Mouse (Mus musculus): ENCODE measurements around the gene Rab1b.

The Rab1b gene

DNA sequence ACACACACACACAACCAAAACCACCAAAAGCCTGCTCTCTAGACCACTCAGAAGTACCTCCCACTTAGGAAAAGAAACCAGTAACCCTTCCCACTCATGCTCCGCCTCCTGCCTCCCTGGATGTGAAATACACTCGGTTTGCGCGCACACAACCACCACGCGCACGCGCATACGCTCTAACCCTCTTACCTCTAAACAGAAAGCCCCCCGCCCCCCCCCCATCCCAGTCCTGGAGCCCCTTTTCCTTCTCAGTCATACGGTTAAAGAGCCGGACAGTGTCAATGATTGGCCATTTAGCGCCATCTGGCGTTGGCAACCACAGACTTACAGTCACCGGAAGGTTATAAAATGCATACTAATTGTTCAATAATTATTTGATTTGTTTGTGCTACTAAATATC, 33.8 kb downstream of the Rab1b start:
- DNase-seq (ENCODE audit: extremely low read depth, insufficient read length, low spot score) = peak; percentile 64

DNA sequence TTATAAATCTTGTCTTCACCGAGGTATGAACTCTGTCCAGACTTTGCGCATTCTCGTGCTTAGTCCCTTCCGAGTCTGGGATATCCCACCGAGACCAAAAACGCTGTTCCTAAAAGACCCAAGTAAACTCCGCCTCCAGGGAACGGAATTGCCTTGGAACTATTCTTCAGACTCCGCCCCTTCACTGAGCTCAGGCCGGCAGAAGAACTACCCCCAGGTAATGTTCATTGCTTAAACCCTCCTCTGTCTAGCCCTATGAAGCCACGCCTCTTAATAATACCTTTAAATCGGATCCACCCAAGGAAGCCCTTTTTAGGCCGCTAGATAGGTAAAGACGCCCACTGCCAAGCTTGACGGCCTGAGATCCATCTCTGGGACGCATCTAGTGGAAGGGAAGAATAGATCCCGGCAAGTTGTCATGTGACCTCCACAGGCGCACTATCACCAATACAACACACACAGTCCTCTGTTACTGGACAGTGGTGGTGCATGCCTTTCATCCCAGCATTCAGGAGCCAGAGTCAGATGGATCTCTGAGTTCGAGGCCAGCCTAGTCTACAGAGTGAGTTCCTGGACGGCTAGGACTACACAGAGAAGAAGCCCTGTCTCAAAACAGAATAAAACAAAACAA, 34.4 kb downstream of the Rab1b start:
- no peak for DNase-seq (ENCODE audit: extremely low read depth, insufficient read length, low spot score)

DNA sequence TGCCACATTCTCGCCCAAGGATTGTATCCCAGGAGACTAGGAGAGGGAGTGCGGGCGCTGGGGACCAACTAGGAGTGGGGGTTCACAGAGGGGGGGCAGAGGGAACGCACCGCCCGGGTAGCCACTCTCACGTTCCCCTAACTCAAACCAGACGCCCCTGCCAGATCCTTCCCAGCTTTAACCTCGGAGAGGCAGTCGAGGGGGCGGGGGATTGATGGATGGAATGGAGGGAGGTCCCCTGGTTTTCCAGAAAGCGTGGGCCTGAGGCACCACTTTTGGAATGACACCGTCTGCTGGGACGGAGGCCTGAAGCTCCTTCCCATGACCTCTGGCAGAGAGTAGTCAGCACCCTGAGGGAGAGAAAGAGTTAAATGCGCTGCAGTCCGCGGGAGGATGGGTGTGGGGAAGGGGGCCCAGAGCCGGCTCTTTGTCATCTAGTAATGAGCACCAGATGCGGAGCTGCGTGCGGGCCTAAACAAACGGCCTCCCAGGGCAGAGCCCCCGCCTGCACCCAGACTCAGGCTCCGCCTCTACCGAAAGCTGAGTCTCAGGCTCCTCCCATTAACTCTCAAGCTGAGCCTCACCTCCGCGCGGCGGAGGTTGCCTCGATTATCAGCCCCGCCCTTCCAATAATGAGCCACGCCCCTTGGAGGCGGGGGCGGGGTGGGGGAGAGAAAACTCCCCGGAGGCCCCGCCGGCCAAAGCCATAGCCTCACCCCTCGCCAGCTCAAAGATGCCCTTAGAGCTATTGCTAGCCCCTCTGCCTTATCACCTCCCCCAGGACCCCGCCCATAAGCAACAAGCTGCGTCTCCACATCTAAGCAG, 35.1 kb downstream of the Rab1b start:
- peak; percentile 83 for DNase-seq (ENCODE audit: extremely low read depth, insufficient read length, low spot score)

DNA sequence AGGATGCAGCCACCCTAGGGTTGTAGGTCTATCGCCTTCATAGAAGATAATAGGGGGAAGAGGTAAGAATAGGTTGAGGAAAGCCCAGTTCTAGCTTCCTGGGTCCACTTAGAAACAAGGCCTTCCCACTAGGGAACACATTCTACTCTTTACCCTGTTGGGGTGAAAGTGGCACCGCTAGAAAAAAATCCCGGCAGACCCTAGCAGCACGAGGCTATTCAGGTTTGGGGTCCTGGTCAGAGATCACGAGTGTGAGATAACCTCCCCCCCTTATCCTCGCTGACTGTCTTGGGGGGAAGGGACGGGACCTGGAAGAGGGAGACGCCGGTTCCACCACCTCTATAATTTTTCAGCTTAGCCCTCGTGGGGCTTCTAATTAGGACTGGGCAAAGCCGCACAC, 35.8 kb downstream of the Rab1b start:
- no peak for DNase-seq (ENCODE audit: extremely low read depth, insufficient read length, low spot score)

DNA sequence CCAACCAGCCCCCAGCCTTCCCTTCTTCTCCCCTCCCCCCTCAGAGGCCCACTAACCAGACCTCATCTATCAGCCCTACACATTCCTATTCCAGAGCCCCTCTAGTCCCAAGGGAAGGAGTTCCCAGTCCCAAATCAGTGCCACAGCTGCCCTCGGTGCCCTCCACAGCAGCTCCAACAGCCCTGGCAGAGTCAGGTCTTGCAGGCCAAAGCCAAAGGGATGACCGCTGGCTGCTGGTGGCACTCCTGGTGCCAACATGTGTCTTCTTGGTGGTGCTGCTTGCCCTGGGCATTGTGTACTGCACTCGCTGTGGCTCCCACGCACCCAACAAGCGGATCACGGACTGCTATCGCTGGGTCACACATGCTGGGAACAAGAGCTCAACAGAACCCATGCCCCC, 36.9 kb downstream of the Rab1b start:
- DNase-seq (ENCODE audit: extremely low read depth, insufficient read length, low spot score) = no peak

DNA sequence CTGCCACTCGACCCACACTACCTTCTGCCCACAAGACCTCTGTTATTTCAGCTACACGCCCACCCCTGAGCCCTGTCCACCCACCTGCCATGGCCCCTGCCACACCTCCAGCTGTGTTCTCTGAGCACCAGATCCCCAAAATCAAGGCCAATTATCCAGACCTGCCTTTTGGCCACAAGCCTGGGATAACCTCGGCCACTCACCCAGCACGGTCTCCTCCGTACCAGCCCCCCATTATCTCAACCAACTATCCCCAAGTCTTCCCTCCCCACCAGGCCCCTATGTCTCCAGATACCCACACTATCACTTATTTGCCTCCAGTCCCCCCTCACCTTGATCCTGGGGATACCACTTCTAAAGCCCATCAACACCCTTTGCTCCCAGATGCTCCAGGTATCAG, 37.4 kb downstream of the Rab1b start:
- no peak for DNase-seq (ENCODE audit: extremely low read depth, insufficient read length, low spot score)

DNA sequence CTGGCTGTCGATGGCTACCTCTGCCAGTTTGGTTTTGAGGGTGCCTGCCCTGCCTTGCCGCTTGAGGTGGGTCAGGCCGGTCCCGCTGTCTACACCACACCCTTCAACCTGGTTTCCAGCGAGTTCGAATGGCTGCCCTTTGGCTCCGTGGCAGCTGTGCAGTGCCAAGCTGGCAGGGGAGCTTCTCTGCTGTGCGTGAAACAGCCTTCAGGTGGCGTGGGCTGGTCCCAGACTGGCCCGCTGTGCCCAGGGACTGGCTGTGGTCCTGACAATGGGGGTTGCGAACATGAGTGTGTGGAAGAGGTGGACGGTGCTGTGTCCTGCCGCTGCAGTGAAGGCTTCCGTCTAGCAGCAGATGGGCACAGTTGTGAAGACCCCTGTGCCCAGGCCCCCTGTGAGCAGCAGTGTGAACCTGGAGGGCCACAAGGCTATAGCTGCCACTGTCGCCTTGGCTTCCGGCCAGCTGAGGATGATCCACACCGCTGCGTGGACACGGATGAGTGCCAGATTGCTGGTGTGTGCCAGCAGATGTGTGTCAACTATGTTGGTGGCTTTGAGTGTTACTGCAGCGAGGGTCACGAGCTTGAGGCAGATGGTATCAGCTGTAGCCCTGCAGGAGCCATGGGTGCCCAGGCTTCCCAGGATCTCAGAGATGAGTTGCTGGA, 38.2 kb downstream of the Rab1b start:
- DNase-seq (ENCODE audit: extremely low read depth, insufficient read length, low spot score) = peak; percentile 28

DNA sequence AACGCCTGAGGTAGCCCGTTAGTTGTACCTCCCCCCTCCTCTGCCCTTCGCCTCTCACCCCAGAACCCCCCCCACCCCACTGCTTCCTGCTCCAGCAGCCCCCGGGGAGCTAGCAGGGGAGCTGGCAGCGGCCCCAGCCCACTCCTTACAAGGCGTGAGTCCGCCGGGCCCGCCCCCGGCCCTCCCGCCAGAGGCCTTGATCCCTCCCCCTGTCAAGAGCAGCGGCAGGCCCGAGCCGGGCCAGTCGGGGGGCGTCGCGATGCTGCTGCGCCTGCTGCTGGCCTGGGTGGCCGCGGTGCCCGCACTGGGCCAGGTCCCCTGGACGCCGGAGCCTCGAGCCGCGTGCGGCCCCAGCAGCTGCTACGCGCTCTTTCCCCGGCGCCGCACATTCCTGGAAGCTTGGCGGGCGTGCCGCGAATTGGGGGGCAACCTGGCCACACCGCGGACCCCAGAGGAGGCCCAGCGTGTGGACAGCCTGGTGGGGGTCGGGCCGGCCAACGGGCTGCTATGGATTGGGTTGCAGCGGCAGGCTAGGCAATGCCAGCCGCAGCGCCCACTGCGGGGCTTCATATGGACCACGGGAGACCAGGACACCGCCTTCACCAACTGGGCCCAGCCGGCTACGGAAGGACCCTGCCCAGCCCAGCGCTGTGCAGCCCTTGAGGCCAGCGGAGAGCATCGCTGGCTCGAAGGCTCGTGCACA, 38.9 kb downstream of the Rab1b start, which contains the start of gene Cd248:
Cd248 (plus strand) TSS at position 212 of the 703 bp plus-strand sequence.
- DNase-seq (ENCODE audit: extremely low read depth, insufficient read length, low spot score) = no peak

DNA sequence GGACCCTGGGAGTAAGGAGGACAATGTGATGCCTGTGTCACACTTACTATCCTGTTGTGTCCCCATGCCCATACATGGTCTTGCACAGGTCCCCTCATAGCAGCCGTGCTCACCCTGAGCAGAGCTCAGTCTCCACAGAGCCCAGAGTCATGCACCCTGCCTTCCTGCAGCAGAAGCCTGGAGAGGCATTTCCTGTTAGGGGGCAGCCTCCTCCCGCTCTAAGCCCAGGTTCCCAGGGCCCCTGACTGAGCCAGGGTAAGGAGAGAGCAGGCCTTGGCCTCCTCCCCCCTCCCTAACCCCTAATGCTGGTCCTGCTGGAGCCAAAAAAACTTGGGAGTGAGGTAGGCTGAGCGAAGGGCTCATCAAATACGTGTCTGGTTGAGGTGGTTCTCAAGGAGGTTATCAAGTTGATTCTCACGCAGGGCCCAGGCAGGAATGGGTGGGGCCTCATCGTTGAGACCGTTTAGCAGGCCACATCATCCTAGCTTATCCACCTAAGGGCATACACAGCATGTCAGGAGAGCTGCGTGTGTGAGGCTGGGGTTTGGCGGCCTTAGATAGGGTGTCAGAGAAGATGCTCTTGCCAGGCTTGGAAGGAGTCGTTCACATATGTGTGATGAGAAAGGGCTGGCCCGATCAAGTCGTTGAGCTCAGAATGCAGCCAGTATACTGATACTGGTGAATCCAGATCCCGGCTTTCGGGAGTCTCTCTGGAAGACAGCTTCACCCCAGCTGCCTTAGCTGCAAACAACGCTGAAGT, 39.7 kb downstream of the Rab1b start:
- DNase-seq (ENCODE audit: extremely low read depth, insufficient read length, low spot score) = no peak

DNA sequence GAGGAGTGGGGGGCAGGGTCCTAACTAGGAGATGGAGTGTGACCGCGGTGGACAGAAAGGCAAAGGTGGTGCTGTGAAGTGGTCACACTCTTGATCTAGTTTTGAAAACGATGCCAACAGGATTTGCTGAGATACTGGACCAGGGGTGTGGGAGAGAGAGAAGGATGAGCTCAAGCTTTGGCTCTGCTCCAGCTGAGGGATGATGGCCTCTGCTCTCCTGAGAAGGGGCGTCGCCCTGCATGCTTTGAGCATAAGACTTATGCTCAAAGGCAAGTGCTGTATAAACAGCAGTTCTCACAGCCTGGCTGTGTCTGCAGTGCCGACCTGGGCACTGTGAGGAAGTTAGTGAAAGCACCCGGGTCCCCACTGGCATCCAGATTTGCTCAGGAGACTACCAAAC, 41.8 kb downstream of the Rab1b start:
- no peak for DNase-seq (ENCODE audit: extremely low read depth, insufficient read length, low spot score)

DNA sequence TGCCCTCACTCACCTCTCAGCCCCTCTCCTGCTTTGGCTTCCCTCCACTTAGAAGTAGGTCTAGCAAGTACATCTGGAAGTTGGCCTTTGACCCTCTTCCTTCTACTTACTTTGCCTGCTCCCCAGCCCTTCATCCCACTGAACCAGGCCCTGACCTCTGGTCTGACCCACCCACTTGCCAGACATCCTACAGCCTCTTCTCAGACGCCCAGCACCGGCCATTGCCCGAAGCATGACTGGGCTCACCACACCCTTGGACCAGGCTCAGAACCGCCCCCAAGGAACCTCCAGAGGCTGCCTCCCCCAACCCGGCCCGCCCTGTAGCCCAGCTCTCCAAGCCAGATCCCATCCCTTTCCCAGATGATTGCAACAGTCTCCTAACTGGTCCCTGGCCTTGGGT, 44.4 kb downstream of the Rab1b start:
- peak; percentile 47 for DNase-seq (ENCODE audit: extremely low read depth, insufficient read length, low spot score)

DNA sequence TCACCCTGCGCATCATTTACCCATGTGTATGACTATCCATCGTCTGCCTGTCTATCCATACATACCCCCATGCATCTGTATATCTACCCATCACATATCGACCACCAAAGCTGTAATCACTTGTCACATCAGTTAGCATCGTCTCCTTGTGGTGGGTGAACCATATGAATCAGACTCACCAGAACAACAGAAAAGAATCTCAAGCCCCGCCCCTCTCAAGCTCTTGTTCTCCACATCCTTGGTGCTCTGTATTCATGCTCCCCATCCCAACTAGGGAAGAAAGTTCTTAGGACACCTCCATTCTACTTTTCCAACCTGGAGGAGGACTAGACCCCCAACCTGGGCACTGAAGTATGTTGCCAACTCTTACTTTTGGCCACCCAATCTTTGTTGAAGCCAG, 44.8 kb downstream of the Rab1b start:
- no peak for DNase-seq (ENCODE audit: extremely low read depth, insufficient read length, low spot score)

DNA sequence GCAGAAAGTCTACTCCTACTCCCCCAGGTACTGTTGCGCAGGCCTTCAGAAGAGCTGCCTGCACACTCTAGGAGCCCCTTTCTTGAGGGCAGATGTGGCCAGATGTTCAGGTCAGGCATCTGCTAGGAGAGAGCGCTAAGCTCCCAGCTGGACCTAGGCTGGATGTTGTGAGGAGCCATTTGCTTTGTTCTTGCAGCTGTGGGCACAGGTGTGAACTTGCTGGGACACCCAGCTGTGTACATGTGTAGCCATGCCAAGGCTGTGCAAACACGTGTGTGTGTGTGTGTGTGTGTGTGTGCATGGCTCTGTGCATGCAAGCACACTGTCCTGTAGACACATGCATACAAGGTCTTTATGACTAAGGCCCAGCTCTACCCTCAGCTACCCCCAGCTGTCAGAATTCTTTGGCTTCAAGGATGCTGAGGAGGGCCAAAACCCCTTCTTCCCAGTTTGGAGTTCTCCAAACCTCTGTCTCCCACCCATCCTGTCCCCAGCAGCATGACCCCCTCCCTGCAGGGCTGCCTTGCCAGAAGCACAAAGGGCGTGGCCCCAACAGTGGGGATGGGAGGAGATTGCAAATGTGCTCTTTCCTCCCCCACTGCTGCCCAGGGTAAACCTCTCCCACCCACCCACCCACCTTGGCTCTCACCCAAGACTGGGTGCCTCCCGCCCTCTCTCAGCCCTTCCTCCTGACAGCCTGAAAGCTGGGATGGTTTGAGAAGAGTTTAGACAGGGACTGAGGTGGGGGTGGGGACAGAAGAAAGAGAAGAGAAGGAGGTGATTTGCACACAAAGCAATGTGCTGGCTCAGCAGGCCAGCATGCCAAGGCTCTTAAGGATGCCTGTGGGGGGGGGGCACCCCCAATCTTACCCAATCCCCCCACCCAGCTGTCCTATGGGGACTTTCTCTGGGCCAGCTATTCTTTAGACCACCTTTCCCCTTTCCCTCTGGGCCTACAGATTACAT, 46.2 kb downstream of the Rab1b start:
- no peak for DNase-seq (ENCODE audit: extremely low read depth, insufficient read length, low spot score)

DNA sequence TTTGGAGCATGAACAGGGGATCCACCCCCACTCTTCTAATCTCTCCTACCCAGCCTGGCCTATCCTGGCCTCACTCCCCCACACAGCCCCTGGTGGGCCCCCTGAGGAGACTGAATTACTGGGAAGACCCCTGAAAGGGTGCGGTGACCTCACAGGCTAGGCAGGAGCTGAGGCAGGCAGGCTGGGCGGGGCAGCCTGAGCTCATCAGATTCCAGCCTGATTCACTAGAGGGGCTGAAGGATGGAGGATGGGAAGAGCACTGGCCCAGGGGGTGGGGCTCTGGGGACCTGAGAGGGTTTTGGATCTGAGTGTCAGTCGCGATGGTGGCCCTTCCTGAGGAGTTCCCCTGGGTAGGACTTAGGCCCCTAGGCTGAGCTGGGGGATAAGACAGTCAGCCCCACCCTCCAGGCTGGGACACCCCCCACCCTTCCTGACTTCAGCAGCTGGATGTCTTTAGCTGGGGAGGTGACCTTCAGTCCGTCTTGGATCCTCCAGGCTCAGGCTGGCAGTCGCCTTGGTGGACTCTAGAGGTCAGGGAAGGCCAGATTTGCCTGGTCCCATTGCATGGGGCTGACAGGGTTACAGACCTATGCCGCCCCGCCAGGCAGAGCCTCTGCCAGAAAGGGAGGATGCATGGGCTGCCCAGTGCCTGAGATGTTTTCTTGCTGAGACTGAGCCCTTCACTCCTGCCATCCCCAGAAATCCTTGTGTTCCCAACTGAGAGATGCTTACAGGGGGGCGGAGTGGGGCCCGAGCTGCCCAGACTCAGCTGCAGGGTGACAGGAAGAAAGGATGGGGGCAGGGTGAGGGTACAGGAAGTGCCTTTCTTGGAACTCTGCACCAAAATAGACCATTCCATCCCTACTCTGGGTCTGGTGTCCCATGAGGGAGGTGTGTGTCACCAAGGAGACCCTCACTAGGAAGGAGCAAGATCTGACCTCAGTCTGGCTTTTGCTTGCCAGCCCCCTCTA, 47.8 kb downstream of the Rab1b start:
- peak; percentile 63 for DNase-seq (ENCODE audit: extremely low read depth, insufficient read length, low spot score)

DNA sequence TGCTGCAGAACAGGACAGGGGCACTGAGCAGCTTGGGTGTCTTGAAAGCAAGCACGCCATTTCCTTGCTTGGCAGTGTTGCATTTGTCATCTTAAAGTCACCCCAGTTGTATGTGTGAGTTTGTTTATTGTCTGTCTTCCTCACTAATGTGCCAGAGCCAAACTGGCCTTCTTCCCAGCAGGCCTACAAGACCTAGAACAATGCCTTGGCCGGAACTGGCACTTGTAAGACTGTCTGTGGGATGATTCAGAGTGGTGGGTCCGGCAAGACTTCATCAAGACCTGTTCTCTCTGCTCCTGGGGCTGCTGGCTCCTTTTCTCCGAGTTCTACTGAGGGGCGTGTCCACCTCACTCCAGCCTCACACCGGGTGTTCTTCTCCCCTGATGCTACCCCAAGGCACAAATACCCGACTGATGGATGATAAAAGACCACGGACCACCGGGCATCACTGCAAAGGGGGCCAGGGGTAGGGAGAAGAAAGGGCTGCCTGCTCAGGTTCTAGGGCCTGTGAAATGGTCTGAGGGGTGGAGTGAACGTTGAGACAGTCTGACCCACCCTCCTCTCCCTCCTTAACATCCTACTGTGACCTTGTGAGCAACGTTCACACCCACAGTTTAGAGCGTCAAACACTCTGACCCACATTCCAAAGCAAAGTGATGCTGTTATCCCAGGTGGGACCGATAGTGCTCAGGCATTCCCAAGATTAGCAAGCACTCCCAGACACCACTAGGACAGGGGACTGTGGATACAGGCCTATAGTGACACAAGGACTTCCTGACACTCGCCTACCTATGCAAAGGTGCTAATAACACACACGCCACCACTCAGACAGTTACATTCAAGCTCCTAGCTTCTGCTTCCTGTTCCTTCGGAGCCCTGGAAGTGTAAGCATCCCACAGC, 48.7 kb downstream of the Rab1b start:
- peak; percentile 58 for DNase-seq (ENCODE audit: extremely low read depth, insufficient read length, low spot score)

DNA sequence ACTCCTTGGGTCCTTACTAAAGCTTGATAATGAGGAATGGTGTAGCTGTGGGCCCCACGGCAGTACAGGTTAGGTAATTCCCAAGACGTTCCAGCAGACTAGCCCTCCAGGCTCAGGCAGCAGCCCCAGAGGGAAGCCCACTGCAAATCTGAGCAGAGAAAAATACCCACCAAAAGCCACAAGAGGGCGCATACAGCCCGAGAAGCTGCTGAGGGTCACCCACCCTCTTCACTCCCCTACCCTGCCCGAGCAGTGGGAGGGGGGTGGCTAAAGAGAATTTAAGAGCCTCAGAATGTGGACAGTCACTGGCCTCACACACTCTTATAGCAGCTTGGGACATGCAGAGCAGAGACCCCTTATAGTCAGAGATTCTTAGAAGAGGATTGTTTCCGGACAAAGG, 50.6 kb downstream of the Rab1b start:
- no peak for DNase-seq (ENCODE audit: extremely low read depth, insufficient read length, low spot score)

DNA sequence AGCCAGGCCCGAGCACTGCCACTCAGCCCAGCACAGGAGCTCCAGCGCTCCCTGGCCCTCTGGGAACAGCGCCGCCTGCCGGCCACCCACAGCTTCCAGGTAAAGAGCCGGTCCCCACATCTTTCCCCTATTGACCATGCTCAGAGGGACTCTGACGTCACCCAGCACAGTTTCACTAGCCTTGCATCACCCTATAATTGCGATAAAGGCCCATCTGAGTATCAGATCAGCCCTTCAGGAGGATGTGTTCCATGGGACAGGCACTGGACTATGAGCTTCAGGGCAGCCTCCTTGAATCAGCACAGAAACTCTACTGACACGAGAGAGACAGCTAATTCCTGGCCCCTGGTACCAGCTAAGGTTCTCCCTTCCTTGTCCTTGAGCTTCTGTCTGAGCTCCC, 53.0 kb downstream of the Rab1b start:
- peak; percentile 83 for DNase-seq (ENCODE audit: extremely low read depth, insufficient read length, low spot score)
